Mouse (Mus musculus) gonadal fat pad, adult 2 months (tissue): ENCODE data around the gene Slc39a7. TPM values are rescaled to one million over a fixed set of nuclear protein-coding genes. Genes with fewer than 3 reads are reported as not detected.

Experiments
- DNase-seq: peaks from one replicate; pipeline ENCODE4 v3.0.0-alpha.2; 2012; ENCODE audit warnings: low read depth
- polyA plus RNA-seq: library from polyadenylated mRNA; depleted of rRNA; stranded (reverse); fragments of >200 nt; gene quantifications from 2 replicates; pipeline ENCODE4 v1.2.3, GENCODE M21; 2012; rRNA removed

Slc39a7 gene
- polyA plus RNA-seq = 207 and 240 TPM in 2 replicates

DNA sequence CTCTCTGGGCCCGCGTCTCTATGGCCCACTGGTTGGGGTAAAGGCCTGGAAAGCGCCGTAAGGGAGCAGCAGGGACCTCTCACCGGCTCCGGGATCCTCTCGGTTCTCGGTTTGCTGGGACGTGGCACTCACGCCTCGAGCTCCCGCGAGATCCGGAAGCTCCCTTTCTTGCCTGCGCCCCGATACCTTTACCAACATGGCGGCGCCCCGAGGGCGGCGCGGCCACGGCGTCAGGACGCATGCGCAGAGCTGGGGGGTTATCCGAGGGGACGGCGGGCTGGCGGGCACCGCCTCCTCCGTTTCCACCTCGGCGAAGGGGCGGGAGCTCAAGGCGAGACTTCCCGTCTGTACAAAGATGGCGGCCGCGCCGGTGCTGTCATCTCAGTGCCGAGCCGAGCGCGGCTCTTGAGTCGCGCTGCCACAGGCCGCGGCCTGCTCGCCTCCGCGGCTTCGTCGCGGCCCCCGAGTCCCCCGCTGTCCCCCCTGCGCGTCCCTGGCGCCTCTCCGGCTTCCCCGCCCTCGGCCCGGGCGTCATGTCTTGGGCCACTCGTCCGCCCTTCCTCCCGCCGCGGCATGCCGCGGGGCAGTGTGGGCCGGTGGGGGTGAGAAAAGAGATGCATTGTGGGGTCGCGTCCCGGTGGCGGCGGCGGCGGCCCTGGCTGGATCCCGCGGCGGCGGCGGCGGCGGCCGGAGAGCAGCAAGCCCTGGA, at the start of gene Slc39a7, which contains the start of gene Rxrb:
TSS of gene Slc39a7 (minus strand) at position 218 of the 709 bp plus-strand sequence.
TSS of gene Rxrb (plus strand) at position 348 of the 709 bp plus-strand sequence.
- peak; percentile 67 for DNase-seq

DNA sequence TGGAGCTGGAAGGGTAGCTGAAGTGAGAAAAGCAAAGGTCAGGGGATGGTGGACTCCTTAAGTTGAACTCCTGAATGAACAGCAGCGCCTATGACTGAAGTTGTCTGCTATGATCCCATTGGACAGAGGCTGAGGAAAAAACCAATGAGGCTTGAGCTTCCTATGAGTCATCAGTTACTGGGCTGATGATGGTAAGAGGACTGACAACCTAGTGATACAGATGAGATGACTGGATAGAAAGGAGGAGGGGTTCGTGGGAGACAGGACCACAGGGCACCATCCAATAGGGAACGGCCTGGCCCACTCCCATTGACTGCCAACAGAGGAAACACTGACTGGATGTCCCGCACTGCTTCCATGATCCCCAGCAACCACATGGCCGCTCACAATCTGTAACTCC, 48.1 kb upstream of the Slc39a7 start:
- no peak for DNase-seq

GRCm38 (mm10) chr17:34079002-34079401, 47.5 kb upstream of the Slc39a7 start:
- no peak for DNase-seq

DNA sequence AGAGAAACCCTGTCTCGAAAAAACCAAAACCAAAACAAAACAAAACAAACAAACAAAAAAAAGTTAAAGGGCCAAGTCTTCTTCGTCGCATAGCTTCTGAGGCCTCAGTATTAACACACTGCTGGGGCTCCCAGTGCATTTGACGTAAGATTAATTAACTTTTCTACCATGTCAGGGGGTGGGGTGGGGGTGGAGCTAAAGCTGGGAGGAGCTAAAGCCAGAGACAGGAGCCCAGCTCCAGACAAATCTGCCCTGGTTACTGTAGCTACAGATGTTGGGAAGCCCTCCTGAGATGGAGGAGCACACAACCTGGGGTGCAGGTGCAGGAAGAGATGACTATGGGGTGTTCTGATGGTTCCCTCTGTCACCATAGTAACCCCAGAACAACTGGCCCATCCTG, 46.7 kb upstream of the Slc39a7 start:
- DNase-seq = no peak

DNA sequence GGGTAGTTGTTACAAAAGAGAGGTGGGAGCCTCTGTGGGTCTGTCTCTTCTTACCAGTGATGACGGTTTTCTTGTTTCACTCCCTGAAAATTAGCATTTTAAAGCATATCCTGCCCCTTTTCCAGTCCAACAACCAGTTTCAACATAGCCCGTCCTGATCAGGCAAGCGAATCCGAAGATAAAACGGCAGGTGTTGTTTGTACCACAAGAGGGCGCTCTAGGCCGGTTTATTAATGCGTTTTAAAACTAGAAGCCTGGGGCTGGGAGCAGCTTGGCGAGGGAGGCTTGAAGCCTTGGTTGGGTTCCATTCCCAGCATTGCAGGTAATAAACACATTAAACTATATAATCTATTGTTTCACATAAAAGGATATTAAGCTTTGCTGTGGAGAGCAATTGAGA, 46.1 kb upstream of the Slc39a7 start:
- peak; percentile 13 for DNase-seq

- DNase-seq = peak; percentile 5
These were observed 43.8 kb upstream of the Slc39a7 start for GRCm38 (mm10) chr17:34075271-34075670.

GRCm38 (mm10) chr17:34072091-34072490, 40.6 kb upstream of the Slc39a7 start:
- no peak for DNase-seq

- no peak for DNase-seq
These were observed 37.4 kb upstream of the Slc39a7 start for GRCm38 (mm10) chr17:34068864-34069263.

- no peak for DNase-seq
These were observed 25.7 kb upstream of the Slc39a7 start for GRCm38 (mm10) chr17:34057224-34057623.

DNA sequence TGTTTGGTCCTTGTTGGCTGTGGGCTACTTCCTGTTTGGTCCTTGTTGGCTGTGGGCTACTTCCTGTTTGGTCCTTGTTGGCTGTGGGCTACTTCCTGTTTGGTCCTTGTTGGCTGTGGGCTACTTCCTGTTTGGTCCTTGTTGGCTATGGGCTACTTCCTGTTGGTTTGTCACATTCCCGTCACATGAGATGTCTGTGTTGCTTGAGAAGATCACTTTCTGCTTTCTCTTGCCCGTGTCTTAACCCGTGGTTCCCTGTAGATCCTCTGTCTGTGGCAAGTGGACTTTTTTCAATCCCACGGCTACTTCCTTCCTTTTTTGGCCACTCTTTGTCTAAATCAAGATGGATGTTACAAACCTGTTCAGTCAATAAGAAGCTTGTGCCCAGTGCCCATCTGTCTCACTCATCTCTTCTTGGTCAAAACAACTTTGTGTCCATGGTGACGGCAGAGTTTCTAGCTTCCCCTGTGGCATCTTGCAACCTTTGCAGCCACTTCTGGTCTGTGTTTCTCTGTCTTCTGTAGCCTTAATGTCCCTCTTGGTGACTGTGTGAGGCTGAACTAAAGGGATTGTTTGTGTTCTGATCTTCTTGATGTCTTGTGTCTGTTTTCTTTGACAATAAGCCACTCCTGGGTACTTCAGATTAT, 16.0 kb upstream of the Slc39a7 start:
- DNase-seq = no peak

GRCm38 (mm10) chr17:34045941-34046340, 14.5 kb upstream of the Slc39a7 start:
- no peak for DNase-seq

DNA sequence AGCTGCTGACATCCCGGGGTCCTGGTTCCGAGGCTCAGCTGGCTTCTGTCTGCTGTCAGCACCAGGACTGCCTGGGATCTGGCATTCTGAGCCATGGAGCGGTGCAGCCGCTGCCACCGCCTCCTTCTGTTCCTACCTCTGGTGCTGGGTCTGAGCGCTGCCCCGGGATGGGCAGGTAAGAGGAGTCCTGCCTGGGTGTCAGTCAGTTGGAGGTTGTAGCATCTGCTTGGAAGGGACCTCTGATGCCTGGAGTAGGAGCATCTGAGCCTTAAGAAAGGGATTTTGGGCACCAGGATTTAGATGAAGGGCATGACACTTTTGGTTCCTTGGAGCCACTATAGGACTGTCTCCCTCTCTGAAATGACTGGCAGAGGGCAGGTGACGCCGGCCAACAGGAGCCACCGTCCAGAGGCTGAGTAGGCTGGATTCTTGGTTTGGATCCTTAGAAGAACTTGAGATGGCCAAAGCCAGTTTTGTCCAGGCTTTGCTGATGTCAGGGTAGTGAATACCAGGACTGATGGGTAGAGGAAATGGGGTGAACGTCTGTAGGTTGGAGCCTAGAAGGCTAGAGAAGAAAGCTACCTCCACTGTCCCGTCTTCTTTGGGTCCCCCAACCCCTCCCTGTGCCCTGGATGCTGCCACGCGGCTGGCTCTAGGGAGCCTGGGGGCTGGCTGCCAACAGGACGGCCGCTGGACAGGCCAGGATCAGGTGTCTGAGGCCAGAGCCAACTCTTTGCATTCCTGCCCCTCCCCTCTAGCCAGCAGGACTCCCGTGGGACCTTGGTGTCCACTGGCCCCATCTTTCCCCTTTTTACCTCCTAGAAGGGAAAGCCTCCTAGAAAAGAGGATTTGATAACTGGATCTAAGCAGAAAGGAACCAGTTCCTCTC, 8.3 kb upstream of the Slc39a7 start:
- DNase-seq = no peak

- no peak for DNase-seq
These were observed 7.5 kb upstream of the Slc39a7 start, which contains the start of gene Col11a2 for GRCm38 (mm10) chr17:34038878-34039561. Gene Col11a2, plus strand, starts transcription at chr17:34039437.

DNA sequence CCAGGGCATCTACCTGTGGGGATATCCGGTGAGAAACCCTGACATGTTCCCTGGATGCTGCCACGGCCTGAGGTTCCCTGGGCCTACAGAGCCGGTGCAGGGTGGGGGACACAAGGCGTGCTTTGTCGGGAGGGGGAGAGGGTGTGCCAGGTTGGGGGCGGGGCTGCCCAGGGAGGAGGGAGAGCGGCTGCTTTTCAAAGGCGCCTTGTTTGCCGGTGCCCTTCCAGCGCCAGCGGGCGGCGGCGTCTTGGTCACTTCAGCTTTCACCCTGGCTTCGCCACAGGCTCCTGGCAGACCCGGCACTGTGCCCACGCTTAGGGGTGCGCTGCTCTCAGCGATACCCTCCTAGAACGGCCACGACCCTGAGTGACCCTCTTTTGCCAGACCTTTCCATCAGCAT, 7.0 kb upstream of the Slc39a7 start:
- no peak for DNase-seq

- no peak for DNase-seq
These were observed 5.8 kb upstream of the Slc39a7 start for GRCm38 (mm10) chr17:34037241-34037640.

- no peak for DNase-seq
These were observed 5.2 kb upstream of the Slc39a7 start for GRCm38 (mm10) chr17:34036647-34037046.

GRCm38 (mm10) chr17:34035517-34035916, 4.0 kb upstream of the Slc39a7 start:
- no peak for DNase-seq

DNA sequence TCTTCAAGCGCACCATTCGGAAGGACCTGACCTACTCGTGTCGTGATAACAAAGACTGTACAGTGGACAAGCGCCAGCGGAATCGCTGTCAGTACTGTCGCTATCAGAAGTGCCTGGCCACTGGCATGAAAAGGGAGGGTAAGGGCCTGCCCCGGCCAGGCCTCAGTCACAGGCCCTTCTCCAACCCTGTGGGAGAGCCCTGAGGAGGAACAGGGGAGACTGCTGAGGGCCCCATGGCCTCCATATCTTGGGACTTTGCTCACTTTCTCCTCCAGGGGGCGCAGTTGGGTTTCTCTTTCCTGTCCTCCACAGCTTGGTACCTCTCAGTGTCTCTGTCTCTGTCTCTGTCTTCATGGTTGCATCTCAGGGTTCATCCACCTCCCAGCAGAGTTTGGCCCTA, 2.6 kb upstream of the Slc39a7 start:
- DNase-seq = no peak

- no peak for DNase-seq
These were observed 2.0 kb upstream of the Slc39a7 start for GRCm38 (mm10) chr17:34033441-34033840.

DNA sequence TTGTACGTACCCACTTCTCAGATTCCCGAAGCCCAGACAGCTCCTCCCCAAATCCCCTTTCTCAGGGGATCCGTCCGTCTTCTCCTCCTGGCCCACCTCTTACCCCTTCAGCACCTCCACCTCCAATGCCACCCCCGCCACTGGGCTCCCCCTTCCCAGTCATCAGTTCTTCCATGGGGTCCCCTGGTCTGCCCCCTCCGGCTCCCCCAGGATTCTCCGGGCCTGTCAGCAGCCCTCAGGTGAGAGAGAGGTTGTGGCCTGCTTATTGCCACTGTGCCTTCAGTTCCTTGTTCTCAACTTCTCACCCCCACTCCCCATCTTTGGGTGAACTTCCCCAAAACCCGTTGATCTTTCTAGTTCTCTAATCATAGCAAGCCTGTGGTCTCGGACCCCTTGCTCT, 1.3 kb upstream of the Slc39a7 start:
- no peak for DNase-seq

DNA sequence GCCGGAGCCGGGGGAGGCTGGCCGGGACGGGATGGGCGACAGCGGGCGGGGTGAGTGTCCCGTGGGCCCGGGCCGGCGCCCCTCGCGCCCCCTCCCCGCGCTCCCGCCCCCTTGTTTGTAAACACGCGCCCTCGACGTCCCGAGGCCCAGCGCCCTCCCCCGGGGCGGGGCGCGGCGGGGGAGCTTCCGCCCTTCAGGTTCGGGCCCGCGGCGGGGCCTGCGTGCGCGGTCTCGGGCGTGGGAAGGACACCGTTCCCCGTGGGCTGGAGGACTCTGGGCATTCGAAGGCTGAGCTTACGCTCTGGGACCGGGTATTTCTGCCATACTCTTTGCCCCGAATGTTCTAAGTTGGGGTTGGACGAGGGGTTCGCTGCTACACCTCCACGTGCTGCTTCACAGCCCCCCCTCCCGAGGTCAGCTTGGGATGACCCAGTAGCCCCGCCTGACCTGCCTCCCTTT, 721 bp upstream of the Slc39a7 start:
- DNase-seq = no peak
